Mouse (Mus musculus) midbrain, embryonic 13.5 days (tissue): Measurements from ENCODE around the gene Myo16. TPM values are rescaled to one million over a fixed set of nuclear protein-coding genes. Genes with fewer than 3 reads are reported as not detected.
A peak's percentile ranks its signal among the peaks of the same experiment; 100 is the strongest.

Source experiments
- ATAC-seq: fragments of 200-750 bp; cut with Nextera tagmentation; 2 replicates; pipeline ENCODE4 v1.8.0; 2017; ENCODE audit warnings: mild to moderate bottlenecking, moderate TSS enrichment, moderate library complexity
- H3K27ac ChIP-seq: fragments of 300-500 bp; sonication (generic); 2 replicates; pipeline ENCODE4 v1.5.1; 2015; ENCODE audit warnings: inconsistent platforms, mild to moderate bottlenecking, moderate library complexity
- H3K27me3 ChIP-seq: fragments of 300-500 bp; sonication (generic); 2 replicates; pipeline ENCODE4 v1.6.1; 2015; ENCODE audit warnings: mild to moderate bottlenecking, inconsistent platforms
- H3K36me3 ChIP-seq: fragments of 300-500 bp; sonication (generic); 2 replicates; pipeline ENCODE4 v1.6.1; 2015; ENCODE audit warnings: mild to moderate bottlenecking, inconsistent platforms
- H3K4me1 ChIP-seq: fragments of 300-500 bp; sonication (generic); replicated peaks from 2 replicates; pipeline ENCODE4 v1.6.1; 2015; ENCODE audit warnings: inconsistent platforms
- H3K4me2 ChIP-seq: fragments of 300-500 bp; sonication (generic); replicated peaks from 2 replicates; pipeline ENCODE4 v1.6.1; 2015; ENCODE audit warnings: moderate library complexity, mild to moderate bottlenecking, inconsistent platforms
- H3K4me3 ChIP-seq: fragments of 300-500 bp; sonication (generic); replicated peaks from 2 replicates; pipeline ENCODE4 v1.5.1; 2015; ENCODE audit warnings: mild to moderate bottlenecking, inconsistent platforms
- H3K9ac ChIP-seq: fragments of 300-500 bp; sonication (generic); replicated peaks from 2 replicates; pipeline ENCODE4 v1.6.1; 2015; ENCODE audit warnings: mild to moderate bottlenecking, inconsistent platforms
- H3K9me3 ChIP-seq: fragments of 300-500 bp; sonication (generic); 2 replicates; pipeline ENCODE4 v1.6.1; 2016; ENCODE audit warnings: mild to moderate bottlenecking, inconsistent platforms
- WGBS: fragments of 180-500 bp; shearing (Covaris S2); methylation state at CpG from one replicate; pipeline ENCODE4 v1.1.7; 2015; 5-methylcytosine and 5-hydroxymethylcytosine counted together
- polyA plus RNA-seq: library from polyadenylated mRNA; unstranded; fragments of >200 nt; fragmentation: Nextera tagmentation; extraction: Ambion mirVana; gene quantifications from 2 replicates; pipeline ENCODE4 v1.2.1, GENCODE M21; 2015

Myo16 gene
- polyA plus RNA-seq, 1 experiment from 2014 or later: 5.2 TPM

GRCm38 (mm10) chr8:10394506-10394905 lies 240.8 kb downstream of the Myo16 start:
- no peaks in the 10 kb centered on the region for H3K9me3 ChIP-seq
- H3K9ac ChIP-seq: no peak overlapping the region
- H3K4me1 ChIP-seq: peaks cover 48% of the 10 kb centered on the region
- peak; percentile 41; the same call in 1 of the 2 replicates for ATAC-seq
- H3K27ac ChIP-seq: peak overlapping the region; percentile 57
- peaks cover 4% of the 10 kb centered on the region for H3K27me3 ChIP-seq
- no peak overlapping the region for H3K4me2 ChIP-seq
- 55% methylated on average over 2 of the region's 2 CpGs for WGBS
- no peak overlapping the region for H3K4me3 ChIP-seq
- no peaks in the 10 kb centered on the region for H3K36me3 ChIP-seq

- Histone ChIP-seq H3K27ac (peak overlapping the region; percentile 57), H3K4me2 (no peak overlapping the region), H3K9me3 (no peaks in the 10 kb centered on the region), H3K4me3 (no peak overlapping the region), H3K36me3 (no peaks in the 10 kb centered on the region), H3K27me3 (peaks cover 4% of the 10 kb centered on the region), H3K9ac (no peak overlapping the region), H3K4me1 (peaks cover 46% of the 10 kb centered on the region)
- 67% methylated on average over 7 of the region's 7 CpGs for WGBS
- no peak for ATAC-seq
Measured at GRCm38 (mm10) chr8:10395146-10395545, 241.4 kb downstream of the Myo16 start.

GRCm38 (mm10) chr8:10402606-10403005 lies 248.9 kb downstream of the Myo16 start:
- Histone ChIP-seq H3K27ac (no peak overlapping the region), H3K4me2 (no peak overlapping the region), H3K9me3 (no peaks in the 10 kb centered on the region), H3K27me3 (peaks cover 6% of the 10 kb centered on the region; the same call in 1 of the 2 replicates), H3K4me3 (no peak overlapping the region), H3K9ac (no peak overlapping the region), H3K4me1 (no peaks in the 10 kb centered on the region), H3K36me3 (no peaks in the 10 kb centered on the region)
- ATAC-seq: 0 out of 2 replicates have a peak, but pooled peaks have one; percentile 26
- WGBS: 12% methylated on average over 4 of the region's 4 CpGs

GRCm38 (mm10) chr8:10405469-10405868 lies 251.8 kb downstream of the Myo16 start:
- H3K4me3 ChIP-seq: no peak overlapping the region
- H3K27ac ChIP-seq: no peak overlapping the region
- 0 out of 2 replicates have a peak, but pooled peaks cover 3% of the 10 kb centered on the region for H3K27me3 ChIP-seq
- no peaks in the 10 kb centered on the region for H3K4me1 ChIP-seq
- WGBS: 46% methylated on average over 8 of the region's 8 CpGs
- no peaks in the 10 kb centered on the region for H3K9me3 ChIP-seq
- ATAC-seq: peak; percentile 57
- H3K9ac ChIP-seq: no peak overlapping the region
- H3K36me3 ChIP-seq: no peaks in the 10 kb centered on the region
- no peak overlapping the region for H3K4me2 ChIP-seq

- H3K27me3 ChIP-seq: no peaks in the 10 kb centered on the region
- WGBS: 89% methylated on average over 9 of the region's 9 CpGs
- H3K27ac ChIP-seq: no peak overlapping the region
- H3K9ac ChIP-seq: no peak overlapping the region
- no peak overlapping the region for H3K4me3 ChIP-seq
- H3K4me1 ChIP-seq: peaks cover 11% of the 10 kb centered on the region; the same call in 1 of the 2 replicates
- H3K36me3 ChIP-seq: no peaks in the 10 kb centered on the region
- H3K9me3 ChIP-seq: no peaks in the 10 kb centered on the region
- ATAC-seq: no peak
- H3K4me2 ChIP-seq: no peak overlapping the region
Measured at GRCm38 (mm10) chr8:10409043-10409442, 255.3 kb downstream of the Myo16 start.

GRCm38 (mm10) chr8:10411511-10411910 lies 257.8 kb downstream of the Myo16 start:
- no peak overlapping the region for H3K4me3 ChIP-seq
- ATAC-seq: 0 out of 2 replicates have a peak, but pooled peaks have one; percentile 25
- no peak overlapping the region for H3K9ac ChIP-seq
- no peaks in the 10 kb centered on the region for H3K36me3 ChIP-seq
- 69% methylated on average over 4 of the region's 4 CpGs for WGBS
- H3K4me1 ChIP-seq: peaks cover 21% of the 10 kb centered on the region; the same call in 1 of the 2 replicates
- no peaks in the 10 kb centered on the region for H3K9me3 ChIP-seq
- H3K27ac ChIP-seq: no peak overlapping the region
- no peak overlapping the region for H3K4me2 ChIP-seq
- no peaks in the 10 kb centered on the region for H3K27me3 ChIP-seq

- ATAC-seq: no peak
- Histone ChIP-seq H3K9ac (no peak overlapping the region), H3K36me3 (no peaks in the 10 kb centered on the region), H3K4me1 (peaks cover 25% of the 10 kb centered on the region), H3K27me3 (no peaks in the 10 kb centered on the region), H3K27ac (peak overlapping the region; percentile 14; the same call in 1 of the 2 replicates), H3K4me3 (no peak overlapping the region), H3K4me2 (no peak overlapping the region), H3K9me3 (no peaks in the 10 kb centered on the region)
- 90% methylated on average over 8 of the region's 8 CpGs for WGBS
Measured at GRCm38 (mm10) chr8:10413881-10414280, 260.2 kb downstream of the Myo16 start.

- ATAC-seq: peak; percentile 58
- no peak overlapping the region for H3K4me2 ChIP-seq
- H3K9me3 ChIP-seq: no peaks in the 10 kb centered on the region
- H3K27ac ChIP-seq: no peak overlapping the region
- no peaks in the 10 kb centered on the region for H3K36me3 ChIP-seq
- no peaks in the 10 kb centered on the region for H3K27me3 ChIP-seq
- H3K9ac ChIP-seq: no peak overlapping the region
- H3K4me3 ChIP-seq: no peak overlapping the region
- H3K4me1 ChIP-seq: peaks cover 33% of the 10 kb centered on the region
- 23% methylated on average over 6 of the region's 6 CpGs for WGBS
Measured at GRCm38 (mm10) chr8:10414684-10415212, 261.0 kb downstream of the Myo16 start.

- Histone ChIP-seq H3K27me3 (no peaks in the 10 kb centered on the region), H3K4me1 (peaks cover 35% of the 10 kb centered on the region), H3K9me3 (no peaks in the 10 kb centered on the region), H3K27ac (no peak overlapping the region), H3K4me3 (no peak overlapping the region), H3K9ac (no peak overlapping the region), H3K36me3 (no peaks in the 10 kb centered on the region), H3K4me2 (no peak overlapping the region)
- no peak for ATAC-seq
- 32% methylated on average over 7 of the region's 7 CpGs for WGBS
Measured at GRCm38 (mm10) chr8:10415288-10415687, 261.6 kb downstream of the Myo16 start.

- Histone ChIP-seq H3K9me3 (no peaks in the 10 kb centered on the region), H3K9ac (no peak overlapping the region), H3K4me1 (peaks cover 35% of the 10 kb centered on the region), H3K36me3 (no peaks in the 10 kb centered on the region), H3K27ac (no peak overlapping the region), H3K4me2 (no peak overlapping the region), H3K4me3 (no peak overlapping the region), H3K27me3 (no peaks in the 10 kb centered on the region)
- 84% methylated on average over 9 of the region's 9 CpGs for WGBS
- no peak for ATAC-seq
Measured at GRCm38 (mm10) chr8:10415885-10416284, 262.2 kb downstream of the Myo16 start.

GRCm38 (mm10) chr8:10416806-10417205 lies 263.1 kb downstream of the Myo16 start:
- H3K4me1 ChIP-seq: peaks cover 35% of the 10 kb centered on the region
- ATAC-seq: no peak
- no peak overlapping the region for H3K4me2 ChIP-seq
- H3K27me3 ChIP-seq: no peaks in the 10 kb centered on the region
- H3K27ac ChIP-seq: no peak overlapping the region
- H3K4me3 ChIP-seq: no peak overlapping the region
- no peaks in the 10 kb centered on the region for H3K9me3 ChIP-seq
- 80% methylated on average over 12 of the region's 12 CpGs for WGBS
- H3K36me3 ChIP-seq: no peaks in the 10 kb centered on the region
- no peak overlapping the region for H3K9ac ChIP-seq

- 92% methylated on average over 6 of the region's 6 CpGs for WGBS
- Histone ChIP-seq H3K9ac (no peak overlapping the region), H3K4me1 (peaks cover 35% of the 10 kb centered on the region)
Measured at GRCm38 (mm10) chr8:10417281-10417680, 263.6 kb downstream of the Myo16 start.

GRCm38 (mm10) chr8:10418013-10418412 lies 264.3 kb downstream of the Myo16 start:
- WGBS: 91% methylated on average over 8 of the region's 8 CpGs
- Histone ChIP-seq H3K27me3 (no peaks in the 10 kb centered on the region), H3K4me2 (no peak overlapping the region), H3K9ac (no peak overlapping the region), H3K36me3 (no peaks in the 10 kb centered on the region), H3K27ac (no peak overlapping the region), H3K4me3 (no peak overlapping the region), H3K4me1 (peaks cover 35% of the 10 kb centered on the region), H3K9me3 (no peaks in the 10 kb centered on the region)
- ATAC-seq: no peak

More at GRCm38 (mm10) chr8:10417281-10417680, 263.6 kb downstream of the Myo16 start:
- H3K36me3 ChIP-seq: no peaks in the 10 kb centered on the region
- H3K9me3 ChIP-seq: no peaks in the 10 kb centered on the region
- no peak for ATAC-seq
- H3K27me3 ChIP-seq: no peaks in the 10 kb centered on the region
- H3K4me3 ChIP-seq: no peak overlapping the region
- no peak overlapping the region for H3K27ac ChIP-seq
- no peak overlapping the region for H3K4me2 ChIP-seq
